Mouse (Mus musculus): ENCODE results near the gene Zfp282.

Zfp282 gene

DNA sequence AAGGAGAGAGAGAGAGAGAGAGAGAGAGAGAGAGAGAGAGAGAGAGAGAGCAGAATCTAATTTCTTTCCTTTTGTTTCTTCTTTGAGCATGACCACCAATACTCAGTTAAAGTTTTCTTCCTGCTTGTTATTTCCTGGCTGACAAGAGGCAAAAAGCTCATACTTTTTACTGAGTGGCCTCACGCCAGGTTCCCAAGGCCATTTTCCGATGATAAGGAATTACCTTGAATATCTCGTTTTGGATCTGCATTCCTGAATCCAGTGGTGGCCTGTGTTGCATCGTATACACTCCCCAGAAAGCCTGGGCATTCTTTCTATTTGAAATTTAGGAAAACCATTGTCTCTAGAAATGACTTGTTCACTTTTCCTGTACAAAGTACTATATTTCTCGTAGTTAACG lies 22.4 kb downstream of the Zfp282 start:
- in situ Hi-C loops (cut with MboI, MseI) = no loop called here

- in situ Hi-C loops (cut with MboI, MseI) = loop anchor here in 1 of 2 experiments (25.0 kb wide), 1 partner anchor 241 kb away; no protein-coding TSS in a partner anchor
Observed at GRCm38 (mm10) chr6:47903587-47903986, 26.6 kb downstream of the Zfp282 start.

DNA sequence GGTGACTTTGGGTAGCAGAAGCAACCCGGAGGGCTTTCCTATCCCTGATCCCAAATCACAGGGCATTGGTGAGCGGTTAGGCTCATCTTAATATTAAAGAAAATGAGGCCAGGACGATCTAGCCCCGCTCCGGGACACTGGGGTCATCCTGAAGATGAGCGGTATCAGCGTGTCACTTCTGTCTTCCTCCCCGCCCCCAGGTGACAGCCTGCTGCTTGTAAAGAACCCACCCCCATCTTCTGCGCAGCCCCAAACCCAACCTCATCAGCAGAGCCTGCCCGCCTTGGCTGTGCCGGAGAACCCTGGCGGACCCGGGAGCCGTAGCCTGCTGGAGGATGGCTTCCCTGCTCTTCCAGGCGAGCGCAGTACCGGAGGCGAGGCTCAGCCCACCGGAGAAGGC lies 27.4 kb downstream of the Zfp282 start:
- in situ Hi-C loops (cut with MboI, MseI) = loop anchor here in 1 of 2 experiments (25.0 kb wide), 1 partner anchor 242 kb away; no protein-coding TSS in a partner anchor

- in situ Hi-C loops (cut with MboI, MseI) = loop anchor here in 1 of 2 experiments (25.0 kb wide), 1 partner anchor 243 kb away; no protein-coding TSS in a partner anchor
Observed at GRCm38 (mm10) chr6:47904917-47905695, 28.1 kb downstream of the Zfp282 start.

GRCm38 (mm10) chr6:47906326-47906725 lies 29.3 kb downstream of the Zfp282 start:
- in situ Hi-C loops (cut with MboI, MseI) = loop anchor here in 1 of 2 experiments (25.0 kb wide), 1 partner anchor 244 kb away; no protein-coding TSS in a partner anchor

DNA sequence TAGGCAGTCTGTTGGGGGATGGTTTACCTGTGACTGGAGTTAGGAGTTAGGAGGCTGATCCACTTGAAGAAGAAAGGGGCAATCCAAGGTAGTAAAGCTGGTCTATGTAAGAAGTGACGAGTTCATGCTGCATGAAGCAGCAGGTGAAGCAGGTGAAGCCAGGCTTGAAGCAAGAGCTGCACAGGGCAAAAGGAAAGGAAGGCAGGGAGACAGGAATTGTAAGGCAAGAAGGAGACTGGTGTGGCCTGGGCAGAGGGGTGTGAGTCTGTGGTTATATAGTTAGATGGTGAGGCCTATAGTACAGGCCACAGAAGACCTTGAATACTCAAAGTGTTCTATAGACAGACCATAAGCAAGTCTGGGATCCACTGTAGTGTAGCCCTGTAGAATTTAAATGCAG lies 32.0 kb downstream of the Zfp282 start:
- in situ Hi-C loops (cut with MboI, MseI) = loop anchor here in 1 of 2 experiments (25.0 kb wide), 1 partner anchor 247 kb away; no protein-coding TSS in a partner anchor

- in situ Hi-C loops (cut with MboI, MseI) = loop anchor here in 1 of 2 experiments (25.0 kb wide), 1 partner anchor 249 kb away; no protein-coding TSS in a partner anchor
Observed at GRCm38 (mm10) chr6:47911650-47912049, 34.6 kb downstream of the Zfp282 start.

DNA sequence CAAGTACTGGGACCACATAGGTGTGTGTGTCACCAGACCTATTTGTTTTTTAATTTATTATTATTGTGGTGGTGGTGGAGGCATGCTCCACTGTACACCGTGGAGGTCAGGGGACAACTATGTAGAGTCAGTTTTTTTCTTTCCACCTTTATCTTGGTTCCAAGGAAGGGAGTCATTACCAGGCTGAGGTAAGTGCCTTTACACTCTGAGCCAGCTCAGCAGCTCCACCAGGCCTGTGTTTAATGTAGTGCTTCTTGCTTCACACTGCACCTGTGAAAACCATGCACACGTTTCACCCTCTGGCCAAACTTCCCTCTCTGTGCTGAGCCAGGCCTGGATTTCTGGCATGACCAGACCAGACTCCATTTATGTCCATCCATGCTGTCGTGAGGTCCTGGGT lies 36.0 kb downstream of the Zfp282 start:
- in situ Hi-C loops (cut with MboI, MseI) = loop anchor here in 1 of 2 experiments (25.0 kb wide), 1 partner anchor 251 kb away; no protein-coding TSS in a partner anchor

DNA sequence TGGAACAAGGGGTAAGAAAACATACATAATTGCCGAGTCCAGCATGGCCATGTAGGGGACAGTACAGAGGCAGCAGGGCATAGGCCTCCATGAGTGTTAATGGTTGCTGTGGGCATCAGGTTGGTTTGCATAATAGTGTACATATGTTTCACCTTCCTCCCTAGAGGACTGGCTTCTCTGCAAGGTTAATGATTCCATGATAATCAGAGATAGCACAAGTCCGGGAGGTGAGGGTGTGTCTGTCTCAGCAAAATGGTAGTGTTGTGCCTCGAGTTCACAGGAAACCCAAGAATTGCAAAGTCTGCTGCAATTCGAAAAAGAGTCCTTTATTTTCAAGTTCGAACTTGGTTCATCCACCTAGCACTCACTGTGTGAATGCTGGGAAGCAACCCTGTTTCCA lies 40.0 kb downstream of the Zfp282 start:
- in situ Hi-C loops (cut with MboI, MseI) = loop anchor here in 1 of 2 experiments (25.0 kb wide), 1 partner anchor 255 kb away; no protein-coding TSS in a partner anchor

GRCm38 (mm10) chr6:47918768-47919274 lies 41.8 kb downstream of the Zfp282 start:
- in situ Hi-C loops (cut with MboI, MseI) = loop anchor here in 1 of 2 experiments (25.0 kb wide), 1 partner anchor 257 kb away; no protein-coding TSS in a partner anchor

- in situ Hi-C loops (cut with MboI, MseI) = loop anchor here in 1 of 2 experiments (25.0 kb wide), 1 partner anchor 258 kb away; no protein-coding TSS in a partner anchor
Observed at GRCm38 (mm10) chr6:47919646-47920446, 42.8 kb downstream of the Zfp282 start.

DNA sequence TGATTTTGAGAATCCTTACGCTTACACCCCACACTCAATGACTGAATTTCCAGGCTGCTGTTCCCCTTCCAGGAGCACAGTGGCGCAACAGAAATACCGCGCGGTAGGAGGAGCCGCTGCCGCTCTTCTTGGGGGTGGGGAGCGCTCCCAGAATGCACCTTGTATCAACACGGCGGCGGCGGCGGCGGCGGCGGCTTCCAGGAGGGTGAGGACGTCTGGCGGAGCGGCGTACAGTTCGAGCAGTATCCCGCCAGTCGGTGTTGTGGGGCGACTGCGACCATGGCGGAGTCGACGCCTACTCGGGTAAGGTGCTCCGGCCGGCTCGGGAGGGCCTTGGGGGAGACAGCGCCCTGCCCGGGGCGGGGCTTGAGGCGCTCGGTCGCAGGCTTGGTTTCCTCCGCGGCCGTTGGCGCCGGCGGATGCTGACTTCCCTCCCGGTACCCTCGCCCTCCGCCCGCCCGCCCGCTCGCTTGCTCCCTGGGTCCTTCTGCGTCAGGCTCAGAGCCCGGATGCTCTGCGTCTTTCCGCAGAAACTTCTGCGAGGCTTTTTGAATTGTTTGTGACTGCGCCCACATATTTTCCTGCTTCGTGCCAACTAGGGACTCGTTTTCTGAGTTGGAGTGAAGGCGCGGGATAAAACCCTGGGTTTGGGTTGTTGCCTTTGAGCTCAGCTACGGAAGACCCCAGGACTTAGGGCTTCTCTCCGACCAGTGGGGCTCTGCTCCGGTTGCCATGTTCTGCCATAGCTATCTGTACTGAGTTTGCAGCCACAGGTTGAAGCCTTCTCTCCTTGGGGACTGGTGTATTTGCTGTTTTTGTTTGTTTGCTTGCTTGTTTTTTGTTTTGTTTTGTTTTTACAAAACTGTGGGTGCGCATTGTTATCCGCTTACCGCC lies 43.7 kb downstream of the Zfp282 start, which contains the start of gene Zfp212:
Gene Zfp212 (plus strand): TSS at position 30 of the 894 bp plus-strand sequence.
- in situ Hi-C loops (cut with MboI, MseI) = loop anchor here in 1 of 2 experiments (25.0 kb wide), 1 partner anchor 258 kb away; no protein-coding TSS in a partner anchor

GRCm38 (mm10) chr6:47942461-47942860 lies 65.5 kb downstream of the Zfp282 start:
- in situ Hi-C loops (cut with MboI, MseI) = loop anchor here in 1 of 2 experiments (10.0 kb wide), 1 partner anchor 268 kb away; no protein-coding TSS in a partner anchor

- in situ Hi-C loops (cut with MboI, MseI) = loop anchor here in 1 of 2 experiments (10.0 kb wide), 1 partner anchor 268 kb away; no protein-coding TSS in a partner anchor
Observed at GRCm38 (mm10) chr6:47943021-47943691, 66.2 kb downstream of the Zfp282 start.

GRCm38 (mm10) chr6:47943721-47944120 lies 66.7 kb downstream of the Zfp282 start:
- in situ Hi-C loops (cut with MboI, MseI) = loop anchor here in 1 of 2 experiments (10.0 kb wide), 1 partner anchor 269 kb away; no protein-coding TSS in a partner anchor

DNA sequence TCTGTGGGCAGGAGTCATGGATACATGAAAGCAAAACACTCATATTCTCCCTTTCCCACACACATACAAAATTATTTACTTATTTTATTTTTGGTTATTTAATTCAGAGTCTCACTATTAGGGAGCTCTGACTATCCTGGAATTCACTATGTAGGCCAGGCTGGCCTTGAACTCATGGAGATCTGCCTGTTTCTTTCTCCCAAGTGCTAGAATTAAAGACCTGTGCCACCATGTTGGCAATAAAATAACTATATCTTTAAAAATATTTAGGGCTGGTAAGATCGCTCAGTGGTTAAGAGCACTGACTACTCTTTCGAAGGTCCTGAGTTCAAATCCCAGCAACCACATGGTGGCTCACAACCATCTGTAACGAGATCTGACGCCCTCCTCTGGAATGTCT lies 70.4 kb downstream of the Zfp282 start:
- in situ Hi-C loops (cut with MboI, MseI) = loop anchor here in 1 of 2 experiments (10.0 kb wide), 1 partner anchor 273 kb away; no protein-coding TSS in a partner anchor

DNA sequence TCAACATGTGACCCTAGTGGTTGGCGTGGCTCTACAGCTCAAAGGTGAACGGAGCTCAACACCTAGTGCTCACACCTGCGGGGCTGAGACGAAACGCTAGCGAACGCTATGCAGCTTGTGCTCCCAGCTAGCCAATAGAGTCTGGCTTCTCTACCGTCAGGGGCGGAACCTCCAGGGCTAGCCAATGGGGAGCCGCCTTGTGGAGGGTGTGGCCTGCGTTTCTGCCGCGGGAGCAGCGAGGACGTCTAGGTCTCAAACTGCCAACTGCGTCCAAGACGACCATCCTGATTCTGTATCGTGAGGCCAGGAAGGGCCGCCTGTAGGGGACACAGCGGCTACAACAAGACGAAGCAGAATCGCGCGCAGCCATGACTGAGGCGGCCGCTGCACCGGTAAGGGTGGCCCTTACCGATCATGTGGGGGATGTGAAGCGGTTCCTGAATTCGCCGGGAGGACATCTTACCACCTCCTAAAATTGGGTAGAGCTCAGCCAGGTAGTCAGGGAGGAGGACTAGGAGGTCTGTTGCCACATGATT lies 76.3 kb downstream of the Zfp282 start, which contains the start of gene Zfp956:
Gene Zfp956 (plus strand): TSS at position 200 of the 536 bp plus-strand sequence.
- in situ Hi-C loops (cut with MboI, MseI) = loop anchor here in 1 of 2 experiments (10.0 kb wide), 1 partner anchor 68 kb away; no protein-coding TSS in a partner anchor

DNA sequence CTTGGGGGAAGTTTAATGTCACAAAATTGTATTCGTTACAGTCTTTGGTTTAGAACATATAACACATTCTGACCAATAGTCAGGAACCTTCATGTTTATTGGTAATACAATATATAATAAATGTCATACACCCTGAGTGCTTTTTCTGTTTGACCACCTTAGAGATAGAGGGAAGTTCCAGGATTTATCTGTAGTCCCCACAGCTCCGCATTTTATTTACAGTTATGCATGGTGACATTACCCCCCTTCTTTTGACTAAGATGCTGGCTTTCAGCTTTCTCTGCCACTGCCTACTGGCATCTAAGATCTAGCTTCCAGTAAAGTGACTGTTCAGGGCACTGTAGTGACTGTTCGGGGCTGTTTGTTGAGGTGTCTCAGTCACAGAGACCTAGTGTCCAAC lies 77.4 kb downstream of the Zfp282 start:
- in situ Hi-C loops (cut with MboI, MseI) = loop anchor here in 1 of 2 experiments (10.0 kb wide), 1 partner anchor 70 kb away; no protein-coding TSS in a partner anchor

GRCm38 (mm10) chr6:47957816-47958215 lies 80.8 kb downstream of the Zfp282 start:
- in situ Hi-C loops (cut with MboI, MseI) = loop anchor here in 1 of 2 experiments (10.0 kb wide), 1 partner anchor 73 kb away; no protein-coding TSS in a partner anchor

All from T-helper 17 cell (primary cell).